Mouse (Mus musculus): ENCODE results near the gene Strn3.

DNA sequence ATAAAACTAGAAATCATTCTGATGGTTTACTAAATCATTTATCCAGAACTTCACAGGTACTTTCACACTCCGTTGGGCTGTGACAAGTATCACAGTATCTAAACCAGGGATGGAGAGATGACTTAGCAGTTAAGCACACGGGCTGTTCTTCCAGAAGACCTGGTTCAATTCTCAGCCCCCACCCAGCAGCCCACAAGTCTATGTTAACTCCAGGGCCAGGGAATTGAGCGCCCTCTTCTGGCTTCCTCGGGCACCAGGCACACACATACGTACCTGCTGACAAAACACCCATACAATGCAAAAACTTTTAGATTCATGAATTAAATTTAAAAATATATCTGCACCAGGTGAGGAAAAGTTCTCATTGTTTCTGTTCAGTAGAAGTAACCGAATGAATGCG lies 121.8 kb downstream of the Strn3 start:
- no peak for TF ChIP-seq CTCF (conservative IDR thresholded peaks at IDR 0.05; ENCODE audit: insufficient read depth, insufficient read length, low read depth, low read length)
- TF ChIP-seq POLR2A (IDR thresholded peaks at IDR 0.05; ENCODE audit: low read depth, low read length), result no peak

Measured in kidney, adult 2 months (tissue).